Mouse (Mus musculus) megakaryocyte progenitor cell, adult 5-6 weeks (primary cell): Measurements from ENCODE around the gene 2300002M23Rik. TPM values are rescaled to one million over a fixed set of nuclear protein-coding genes. Genes with fewer than 3 reads are reported as not detected.

ENCODE experiments used
- ATAC-seq: replicated peaks from 2 replicates; pipeline ENCODE4 v1.8.0; 2016; ENCODE audit warnings: mild to moderate bottlenecking, moderate TSS enrichment, inconsistent platforms; ENCODE audit not compliant: poor library complexity
- total RNA-seq, 2 experiments: library from RNA; stranded (forward) in 1 of 2; stranded (reverse) in 1 of 2; fragments of 157-497, 149-512 nt in 1 of 2; fragments of 200-1000 nt in 1 of 2; gene quantifications; 2 replicates each; pipeline versions ENCODE4 v1.2.3 to v1.2.4; 2015 to 2017

2300002M23Rik gene
- total RNA-seq (2015) = not detected in 2 replicates
- total RNA-seq (2017) = not detected in 2 replicates

- ATAC-seq = no peak
Observed at GRCm38 (mm10) chr17:35567150-35567549, at the start of gene 2300002M23Rik. TSS of gene 2300002M23Rik (plus strand) at chr17:35567450.

GRCm38 (mm10) chr17:35517526-35517925, 49.7 kb upstream of the 2300002M23Rik start:
- ATAC-seq = no peak

- ATAC-seq = no peak
Observed at GRCm38 (mm10) chr17:35524354-35524753, 42.9 kb upstream of the 2300002M23Rik start.

GRCm38 (mm10) chr17:35526644-35527043, 40.6 kb upstream of the 2300002M23Rik start:
- ATAC-seq = no peak

GRCm38 (mm10) chr17:35532360-35532759, 34.9 kb upstream of the 2300002M23Rik start:
- ATAC-seq = no peak

- no peak for ATAC-seq
Observed at GRCm38 (mm10) chr17:35532901-35533300, 34.3 kb upstream of the 2300002M23Rik start, which contains the start of gene Psors1c2. TSS of gene Psors1c2 (plus strand) at chr17:35533201.

GRCm38 (mm10) chr17:35534343-35534742, 32.9 kb upstream of the 2300002M23Rik start:
- ATAC-seq = peak; percentile 87

GRCm38 (mm10) chr17:35537421-35537820, 29.8 kb upstream of the 2300002M23Rik start:
- ATAC-seq = no peak

GRCm38 (mm10) chr17:35538476-35538875, 28.8 kb upstream of the 2300002M23Rik start:
- no peak for ATAC-seq

- ATAC-seq = no peak
Observed at GRCm38 (mm10) chr17:35539540-35539939, 27.7 kb upstream of the 2300002M23Rik start.

GRCm38 (mm10) chr17:35542761-35543411, 24.4 kb upstream of the 2300002M23Rik start:
- 0 out of 2 replicates have a peak, but pooled peaks have one; percentile 11 for ATAC-seq

GRCm38 (mm10) chr17:35543412-35543861, 23.8 kb upstream of the 2300002M23Rik start:
- no peak for ATAC-seq

GRCm38 (mm10) chr17:35544001-35544400, 23.2 kb upstream of the 2300002M23Rik start:
- ATAC-seq = no peak

- ATAC-seq = peak; percentile 64
Observed at GRCm38 (mm10) chr17:35544680-35545079, 22.6 kb upstream of the 2300002M23Rik start.

- no peak for ATAC-seq
Observed at GRCm38 (mm10) chr17:35547465-35547864, 19.8 kb upstream of the 2300002M23Rik start.

GRCm38 (mm10) chr17:35548636-35549035, 18.6 kb upstream of the 2300002M23Rik start:
- no peak for ATAC-seq

GRCm38 (mm10) chr17:35549437-35550142, 17.7 kb upstream of the 2300002M23Rik start:
- ATAC-seq = no peak

- ATAC-seq = no peak
Observed at GRCm38 (mm10) chr17:35550143-35550494, 17.1 kb upstream of the 2300002M23Rik start.

GRCm38 (mm10) chr17:35550871-35551270, 16.4 kb upstream of the 2300002M23Rik start:
- ATAC-seq = no peak

- no peak for ATAC-seq
Observed at GRCm38 (mm10) chr17:35551881-35552414, 15.3 kb upstream of the 2300002M23Rik start, which contains the start of gene Cdsn. TSS of gene Cdsn (plus strand) at chr17:35552128.

- ATAC-seq = no peak
Observed at GRCm38 (mm10) chr17:35554321-35554720, 12.9 kb upstream of the 2300002M23Rik start.
